Mouse (Mus musculus): ENCODE data around the gene Kif2c.

DNA sequence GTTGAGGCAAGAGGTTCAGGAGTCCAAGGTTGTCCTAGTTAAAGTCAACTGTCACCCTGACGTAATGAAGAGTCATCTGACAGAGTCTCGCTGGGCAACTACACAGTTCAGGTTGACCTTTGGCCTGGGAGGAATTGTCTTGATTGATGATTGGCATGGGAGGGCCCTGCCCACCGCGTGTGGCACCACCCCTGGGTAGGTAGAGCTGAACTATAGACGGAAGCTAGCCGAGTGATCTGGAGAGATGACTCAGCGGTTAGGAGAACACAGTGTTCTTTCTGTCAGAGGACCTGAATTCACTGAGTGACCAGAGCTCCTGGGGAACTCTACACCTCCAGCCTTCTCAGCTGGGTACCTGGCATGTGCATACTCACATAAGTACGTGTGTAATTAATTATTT, 46.4 kb downstream of the Kif2c start:
- TF ChIP-seq CTCF (IDR thresholded peaks at IDR 0.05) (no peak), EP300 (IDR thresholded peaks at IDR 0.05; ENCODE audit: insufficient read depth, low read depth, low read length) (no peak)
